Mouse (Mus musculus) adrenal gland, postnatal 10 days (tissue): ENCODE data around the gene Birc7. TPM values are rescaled to one million over a fixed set of nuclear protein-coding genes. Genes with fewer than 3 reads are reported as not detected.
A peak's percentile ranks its signal among the peaks of the same experiment; 100 is the strongest.

Experiments
- DNase-seq: peaks from one replicate; pipeline ENCODE4 v3.0.0; 2021; ENCODE audit warnings: mixed read lengths
- total RNA-seq, 2 experiments: library from RNA; stranded (reverse); gene quantifications; 2 replicates each; pipeline ENCODE4 v1.2.3; 2021

Gene Birc7
- total RNA-seq, 2 experiments from 2014 or later, result not detected

- DNase-seq, result no peak
Measured at GRCm38 (mm10) chr2:180905556-180906221, 23.1 kb upstream of the Birc7 start.

- no peak for DNase-seq
Measured at GRCm38 (mm10) chr2:180910928-180911327, 17.9 kb upstream of the Birc7 start.

GRCm38 (mm10) chr2:180915886-180916433 is 12.9 kb upstream of the Birc7 start:
- DNase-seq, result no peak

GRCm38 (mm10) chr2:180919913-180920809 is 8.7 kb upstream of the Birc7 start:
- DNase-seq, result peak; percentile 50

GRCm38 (mm10) chr2:180920810-180921400 is 7.9 kb upstream of the Birc7 start, which contains the start of gene Ythdf1:
Gene Ythdf1 (minus strand): TSS chr2:180920949.
- DNase-seq, result peak; percentile 99

- peak; percentile 17 for DNase-seq
Measured at GRCm38 (mm10) chr2:180922739-180923138, 6.1 kb upstream of the Birc7 start.

GRCm38 (mm10) chr2:180925176-180925575 is 3.6 kb upstream of the Birc7 start:
- DNase-seq, result peak; percentile 84

- DNase-seq, result no peak
Measured at GRCm38 (mm10) chr2:180932418-180932817, 3.6 kb downstream of the Birc7 start.

GRCm38 (mm10) chr2:180940187-180940586 is 11.4 kb downstream of the Birc7 start:
- no peak for DNase-seq

- DNase-seq, result no peak
Measured at GRCm38 (mm10) chr2:180941869-180942268, 13.0 kb downstream of the Birc7 start.

- no peak for DNase-seq
Measured at GRCm38 (mm10) chr2:180949947-180950346, 21.1 kb downstream of the Birc7 start.

GRCm38 (mm10) chr2:180952731-180953171 is 23.9 kb downstream of the Birc7 start:
- no peak for DNase-seq

- DNase-seq, result no peak
Measured at GRCm38 (mm10) chr2:180953638-180954037, 24.8 kb downstream of the Birc7 start.

GRCm38 (mm10) chr2:180954061-180955047 is 25.5 kb downstream of the Birc7 start, which contains the start of gene Nkain4:
Gene Nkain4 (minus strand): TSS chr2:180954699.
- peak; percentile 32 for DNase-seq

GRCm38 (mm10) chr2:180959605-180960004 is 30.8 kb downstream of the Birc7 start:
- no peak for DNase-seq

- no peak for DNase-seq
Measured at GRCm38 (mm10) chr2:180960187-180960586, 31.4 kb downstream of the Birc7 start.

GRCm38 (mm10) chr2:180962616-180963308 is 33.9 kb downstream of the Birc7 start:
- DNase-seq, result no peak

- DNase-seq, result peak; percentile 87
Measured at GRCm38 (mm10) chr2:180963956-180964355, 35.1 kb downstream of the Birc7 start.

GRCm38 (mm10) chr2:180966092-180966882 is 37.5 kb downstream of the Birc7 start:
- no peak for DNase-seq
